8 mouse cellular contexts compared by ENCODE assay signal in the genomic region with DNA sequence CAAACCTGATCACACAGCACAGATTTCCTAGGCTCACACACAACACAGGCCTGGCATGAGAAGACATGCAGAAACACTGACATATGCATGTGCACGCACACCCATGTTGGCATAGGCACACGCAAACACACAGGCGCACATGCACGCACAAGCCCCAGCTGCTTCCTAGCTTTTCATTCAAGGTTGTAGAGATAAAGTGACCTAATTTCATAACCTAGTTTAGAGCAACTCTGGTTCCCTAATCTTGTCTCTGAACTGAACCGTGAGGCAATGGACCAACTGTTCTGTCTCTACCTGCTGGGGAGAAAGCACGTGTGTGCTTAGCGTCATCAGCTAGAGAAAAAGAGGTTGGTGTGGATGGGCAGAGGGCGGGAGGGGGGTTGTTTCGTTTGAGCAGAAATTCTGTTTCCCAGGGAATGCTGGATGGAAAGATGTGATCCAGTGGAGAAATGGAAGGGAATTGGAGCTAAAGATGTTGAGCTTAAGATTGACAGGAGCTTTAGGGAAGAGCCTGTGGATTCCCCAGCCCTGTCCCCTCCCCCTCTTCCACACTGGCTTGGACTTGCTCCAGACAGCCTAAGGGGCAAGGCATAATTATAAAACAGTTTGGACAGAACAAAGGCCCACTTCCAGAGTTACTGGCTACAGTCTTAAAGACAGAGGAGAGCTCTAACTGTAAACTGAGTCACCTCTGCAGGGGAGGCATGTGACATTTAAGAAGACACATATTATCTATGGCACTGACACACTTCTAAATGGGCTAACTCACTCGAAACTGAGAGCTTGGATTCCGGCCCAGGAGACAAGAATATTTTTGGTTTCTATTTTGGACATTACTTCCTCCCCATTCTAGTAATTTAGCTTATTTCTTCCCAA.
DNase-seq lines count a peak whose midpoint lies in the region; ATAC-seq and TF ChIP-seq lines count a peak whose summit lies in the region.

No protein-coding gene starts in this region.

- H3K27me3 ChIP-seq in myocyte (ENCODE audit: control insufficient read depth, insufficient read depth, insufficient read length), result no peaks in the 10 kb centered on the region

- H3K36me3 ChIP-seq in myocyte (ENCODE audit: control insufficient read depth, insufficient read depth), result no peaks in the 10 kb centered on the region

- no peaks in the 10 kb centered on the region for H3K79me2 ChIP-seq in myocyte (ENCODE audit: control insufficient read depth, insufficient read depth)

- H3K4me3 ChIP-seq in myocyte, result no peak overlapping the region

- H3ac ChIP-seq in myocyte (ENCODE audit: control insufficient read depth, insufficient read length), result no peak overlapping the region

- H3K4me2 ChIP-seq in myocyte (ENCODE audit: low read depth), result peak overlapping the region; percentile 45

- ATAC-seq in frontal cortex, adult (ENCODE audit: low TSS enrichment), result peak; percentile 79

- no peak for DNase-seq in frontal cortex, postnatal 14 days (ENCODE audit: low spot score in 2 of 2)
- DNase-seq in right cerebral cortex, adult 18-20 months, result peak; percentile 56
- no peak for DNase-seq in right cerebral cortex, postnatal 4 days
- peak; percentile 4 to 15 for DNase-seq in heart, adult 9 months (ENCODE audit: low spot score in 2 of 2)
- DNase-seq in neural tube, embryonic 10.5 days (ENCODE audit: extremely low spot score, low spot score), result no peak
- no peak for DNase-seq in thymus, adult 18-20 months

- no peak for TF ChIP-seq POLR2A in myocyte (IDR thresholded peaks at IDR 0.05; ENCODE audit: insufficient read length, low read depth)

TF ChIP-seq in myocyte, 11 proteins besides CTCF, POLR2A, EP300 and RAD21:
- TF ChIP-seq CEBPB (IDR thresholded peaks at IDR 0.05; ENCODE audit: insufficient read depth, poor library complexity, severe bottlenecking) (no peak), TCF3 (IDR thresholded peaks at IDR 0.05; ENCODE audit: insufficient read length, low read depth) (no peak), MAX (IDR thresholded peaks at IDR 0.05; ENCODE audit: low read depth) (no peak), USF1 (IDR thresholded peaks at IDR 0.05; ENCODE audit: low read depth) (no peak), E2F4 (IDR thresholded peaks at IDR 0.05; ENCODE audit: insufficient read depth) (no peak), MYOG (IDR thresholded peaks at IDR 0.05; ENCODE audit: control insufficient read depth in 1 of 3, insufficient read depth in 1 of 3, insufficient read length in 2 of 3, low read depth in 2 of 3) (no peak), POLR2AphosphoS2 (IDR thresholded peaks at IDR 0.05; ENCODE audit: insufficient read length, low read depth) (no peak), SRF (IDR thresholded peaks at IDR 0.05; ENCODE audit: control insufficient read depth, insufficient read length, low read depth) (no peak), TCF12 (IDR thresholded peaks at IDR 0.05; ENCODE audit: insufficient read depth, poor library complexity, severe bottlenecking) (no peak)

Comparison
In these comparisons a context has a peak if more than half of its experiments do, and no peak if none do; other contexts are left out.
1. DNase-seq: peak in right cerebral cortex, adult 18-20 months (single experiment) and heart, adult 9 months (2 of 2); none in frontal cortex, postnatal 14 days (0 of 2), right cerebral cortex, postnatal 4 days (single experiment), neural tube, embryonic 10.5 days (single experiment) and thymus, adult 18-20 months (0 of 2).